Mouse (Mus musculus): ENCODE measurements around the gene Alk.
"Not testable (repeated sequence)": the region's sequence is repeated elsewhere in the genome, so short reads cannot be mapped to it uniquely, and the experiment has no call there.

Alk gene

DNA sequence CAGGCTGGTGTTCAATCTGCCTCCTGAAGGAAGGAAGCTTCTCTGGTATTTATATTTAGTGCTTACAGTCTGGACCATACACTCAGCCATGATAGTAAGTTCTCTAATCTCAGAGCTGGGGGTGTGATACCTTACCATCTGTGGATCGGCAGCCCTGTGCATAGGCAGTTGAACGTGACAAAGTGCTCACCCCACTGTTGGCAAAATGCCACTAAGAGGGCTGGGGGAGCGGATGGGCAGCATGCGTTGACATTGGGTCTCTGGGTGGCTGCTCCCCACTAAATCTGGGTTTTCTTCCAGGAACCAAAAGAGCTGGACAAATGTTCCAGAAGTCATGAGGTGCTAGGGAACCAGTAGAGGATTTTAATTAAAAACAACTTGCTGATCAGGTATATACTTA is 78.1 kb downstream of the Alk start:
- no peak for DNase-seq

DNA sequence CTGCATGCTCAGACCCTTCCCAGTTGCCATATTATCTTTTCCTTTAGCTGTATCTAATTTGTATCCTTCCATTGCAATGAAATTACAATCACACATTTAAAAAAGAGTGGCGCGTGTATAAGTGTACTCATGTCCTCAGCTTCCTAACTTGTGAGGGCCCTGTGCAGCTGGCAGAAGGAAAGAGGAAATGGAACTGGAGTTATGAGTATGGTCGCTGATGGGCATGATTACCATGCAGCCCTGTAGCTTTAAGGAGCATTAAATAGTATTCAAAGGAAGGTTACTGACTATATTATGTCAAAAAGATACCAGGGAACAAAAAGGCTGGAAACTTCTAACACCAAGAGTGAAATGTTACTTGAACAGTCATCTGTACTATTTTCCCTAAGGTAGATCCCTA is 79.6 kb downstream of the Alk start:
- no peak for DNase-seq

DNA sequence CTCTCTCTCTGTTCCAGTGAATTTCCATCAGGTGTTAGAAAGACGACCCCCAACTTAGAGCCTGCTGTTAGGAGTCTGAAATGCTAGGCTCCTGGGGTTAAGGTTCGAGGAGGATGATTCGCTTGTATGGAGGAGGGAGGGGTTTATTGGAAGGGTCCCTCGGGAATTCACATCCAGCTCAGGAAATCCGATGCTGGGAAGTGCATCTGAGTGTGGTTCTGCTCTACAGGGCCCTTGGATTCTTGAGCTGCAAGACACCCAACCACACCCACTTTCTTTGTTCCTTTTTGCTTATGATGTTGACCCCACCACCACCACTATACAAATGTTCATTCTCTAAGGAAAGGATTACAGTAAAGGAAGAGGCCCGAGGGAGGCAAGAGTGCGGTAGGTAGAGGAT is 81.4 kb downstream of the Alk start:
- DNase-seq, result no peak

DNA sequence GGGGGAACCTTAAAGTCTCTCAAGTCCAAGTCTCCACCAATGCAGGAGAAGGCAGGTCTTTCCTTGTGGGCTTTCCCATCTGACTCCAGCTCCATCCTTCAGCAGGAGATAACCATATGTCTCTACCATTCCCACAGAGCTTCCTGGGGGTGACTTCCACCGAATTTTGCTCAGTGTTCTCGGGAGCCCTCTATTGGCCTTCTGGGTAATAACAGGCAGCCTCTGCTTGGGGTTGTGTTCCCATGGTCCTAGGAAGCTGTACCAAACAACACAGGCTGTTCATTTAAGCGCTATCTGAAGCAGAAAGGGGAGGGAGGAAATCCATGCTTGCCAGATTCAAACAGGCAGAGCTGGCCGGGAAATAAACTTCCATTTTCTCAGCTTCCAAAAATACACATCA is 82.0 kb downstream of the Alk start:
- peak; percentile 65 to 78 for DNase-seq

DNA sequence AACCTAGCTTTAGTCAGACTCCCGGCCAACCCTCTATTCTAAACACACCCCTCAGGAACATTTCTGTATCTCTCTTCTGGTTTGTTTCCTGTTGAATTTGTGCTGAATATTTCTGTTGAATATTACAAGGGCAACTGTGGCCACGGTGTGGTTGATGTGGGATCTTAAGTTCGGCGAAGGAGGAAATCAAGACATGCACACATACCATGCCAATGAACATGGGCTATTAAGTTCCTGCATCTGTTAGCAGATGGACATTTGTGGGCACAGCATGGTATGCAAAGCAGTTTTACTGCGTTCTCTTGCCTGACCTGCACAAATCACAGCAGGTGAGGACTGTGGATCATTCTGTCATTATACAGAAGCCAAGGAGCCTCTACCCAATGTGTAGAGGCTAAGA is 83.1 kb downstream of the Alk start:
- peak; percentile 56 to 67 for DNase-seq

DNA sequence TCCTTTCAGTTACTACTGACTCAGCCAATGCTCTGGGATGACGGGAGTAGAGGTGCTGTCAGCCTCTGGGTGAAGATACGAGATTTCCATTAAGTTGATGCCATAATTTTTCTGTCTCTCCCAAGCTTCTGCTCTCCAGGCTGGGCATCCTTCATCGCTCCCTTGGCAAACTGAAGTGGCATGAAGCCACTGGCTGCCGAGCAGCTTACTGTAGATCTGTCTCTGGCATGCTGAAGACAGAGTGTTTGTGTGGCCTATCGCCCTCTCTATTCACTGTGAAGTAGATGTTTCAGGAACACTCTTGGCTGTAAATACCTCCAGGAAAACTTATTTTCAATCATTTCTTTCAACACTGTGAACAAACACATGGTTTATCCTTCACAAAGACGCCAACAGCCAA is 93.7 kb downstream of the Alk start:
- DNase-seq, result peak in 1 of 2 experiments; percentile 11

DNA sequence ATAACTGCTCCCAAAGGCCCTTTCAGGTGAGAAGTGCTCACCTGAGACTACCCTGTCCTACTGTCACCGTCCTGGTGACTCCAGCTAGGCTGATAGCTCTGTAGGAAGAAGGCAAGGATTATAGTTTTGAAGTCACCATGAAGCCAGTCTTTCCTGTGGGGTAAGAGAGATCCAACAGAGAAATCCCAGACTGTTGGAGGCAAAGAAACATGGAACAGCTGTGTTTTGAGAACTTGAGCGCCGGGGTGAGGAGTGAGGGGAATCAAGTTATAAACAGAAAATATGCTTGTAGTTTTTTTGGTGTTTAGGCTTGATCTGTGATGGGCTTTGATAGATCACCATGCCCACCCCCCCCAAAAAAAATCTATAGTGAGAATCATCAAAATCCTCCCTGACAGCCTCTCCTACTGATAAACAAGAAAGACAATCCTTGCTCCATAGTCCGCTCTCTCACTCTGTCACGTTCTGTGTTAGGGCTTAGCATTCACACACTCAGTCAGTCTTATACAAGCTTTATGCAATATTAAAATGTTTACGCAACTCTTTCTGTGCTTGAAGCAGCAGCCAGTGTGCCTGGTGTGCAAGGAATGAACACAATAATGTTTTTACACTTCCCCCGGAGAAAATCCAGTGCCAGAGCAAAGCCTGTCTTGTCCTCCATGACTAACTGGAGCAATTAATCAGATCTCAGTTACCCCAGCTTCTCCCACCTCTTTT is 95.6 kb downstream of the Alk start:
- no peak for DNase-seq

DNA sequence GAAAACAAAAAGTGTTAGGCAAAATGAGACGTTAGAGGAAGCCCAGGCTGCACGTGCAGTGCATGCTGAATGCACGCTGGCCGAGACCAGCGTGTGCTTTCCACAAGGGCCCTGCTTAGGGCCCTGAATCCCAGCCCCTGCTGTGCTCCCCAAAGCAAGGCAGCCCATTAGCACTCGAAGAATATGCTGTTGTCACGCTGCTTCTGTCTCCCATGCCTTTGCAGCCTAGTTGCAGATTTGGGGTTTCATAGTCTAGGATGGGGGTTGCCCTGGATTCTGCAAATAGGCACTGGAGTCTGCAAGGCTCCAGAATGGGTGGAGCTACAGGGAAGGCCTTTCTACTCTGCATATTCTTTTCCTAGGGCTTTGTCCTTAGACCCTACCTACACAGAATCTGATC is 99.2 kb downstream of the Alk start:
- no peak for DNase-seq

DNA sequence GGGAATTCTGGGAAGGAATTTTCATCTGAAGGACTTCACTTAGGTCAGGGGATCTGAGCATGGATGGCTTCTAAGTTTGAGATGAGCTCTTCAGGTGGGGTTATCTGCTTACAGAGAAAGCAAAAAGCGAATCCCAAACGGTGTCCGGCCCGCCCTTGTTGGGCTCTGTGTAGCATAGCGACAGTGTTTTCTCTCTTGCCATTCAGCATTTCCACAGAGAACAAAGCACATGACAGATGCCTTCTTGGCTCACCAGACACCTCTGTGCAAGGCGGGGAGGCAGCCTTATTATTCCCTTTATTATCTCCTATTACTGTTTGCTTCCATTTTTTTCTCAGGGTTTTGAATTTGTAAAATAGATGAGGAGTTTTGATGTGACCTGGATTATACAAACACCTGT is 99.8 kb downstream of the Alk start:
- DNase-seq, result no peak

DNA sequence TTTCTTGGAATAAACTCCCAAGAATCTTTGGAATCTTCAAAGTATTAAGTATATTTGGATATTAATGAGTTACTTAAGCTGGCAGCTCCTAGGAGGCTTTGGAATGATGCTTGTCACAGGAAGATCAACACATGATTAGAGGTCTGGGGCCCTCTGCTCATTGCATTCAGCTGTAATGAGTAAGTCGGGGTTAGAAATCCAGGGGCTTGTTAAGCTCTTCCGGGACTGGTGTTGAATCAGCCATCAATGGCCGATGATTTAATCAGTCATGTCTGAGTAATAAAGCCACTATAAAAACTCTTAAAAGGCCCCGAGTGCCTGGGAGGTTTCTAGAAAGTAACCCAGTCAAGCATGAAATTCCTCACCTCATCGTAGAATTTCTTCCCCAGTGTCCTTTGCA is 109.0 kb downstream of the Alk start:
- DNase-seq, result no peak

DNA sequence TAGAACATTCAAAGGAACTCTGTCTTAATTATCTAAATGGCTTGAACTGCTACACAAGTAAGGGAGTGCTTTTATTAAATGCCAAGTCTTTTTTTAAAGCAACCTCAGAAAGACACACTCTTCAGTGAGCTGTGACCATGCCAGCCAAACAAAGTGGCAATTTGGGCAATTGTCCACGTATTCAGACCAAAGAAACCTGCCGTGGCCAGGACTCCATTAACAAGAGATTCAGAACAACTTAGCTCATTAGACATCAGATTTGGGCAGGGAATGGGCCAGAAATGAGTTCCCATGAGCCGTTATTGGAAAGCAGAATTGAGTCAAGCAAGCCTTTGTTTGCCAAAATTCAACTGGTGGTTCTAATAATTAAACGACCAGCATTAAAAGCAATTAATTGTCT is 118.8 kb downstream of the Alk start:
- no peak for DNase-seq

DNA sequence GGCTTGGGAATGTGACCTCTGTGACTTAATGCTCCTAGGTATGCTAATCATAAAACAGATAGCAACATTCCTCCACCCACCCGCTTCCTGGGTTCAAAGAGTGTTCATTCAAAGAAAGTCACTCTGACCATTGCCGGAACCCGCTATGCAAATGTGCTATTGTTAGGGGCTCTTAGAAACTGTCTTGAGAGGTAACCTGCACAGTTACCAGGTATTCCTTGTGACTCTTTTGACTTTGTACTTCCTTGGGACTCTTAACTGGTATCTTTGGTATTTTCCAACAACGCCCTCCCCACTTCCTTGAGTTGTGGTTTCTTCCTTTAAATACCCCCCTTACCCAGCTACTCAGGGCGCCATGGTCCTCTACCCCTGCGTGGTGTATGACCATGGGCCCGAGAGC is 125.2 kb downstream of the Alk start:
- DNase-seq, result not testable (repeated sequence)

DNA sequence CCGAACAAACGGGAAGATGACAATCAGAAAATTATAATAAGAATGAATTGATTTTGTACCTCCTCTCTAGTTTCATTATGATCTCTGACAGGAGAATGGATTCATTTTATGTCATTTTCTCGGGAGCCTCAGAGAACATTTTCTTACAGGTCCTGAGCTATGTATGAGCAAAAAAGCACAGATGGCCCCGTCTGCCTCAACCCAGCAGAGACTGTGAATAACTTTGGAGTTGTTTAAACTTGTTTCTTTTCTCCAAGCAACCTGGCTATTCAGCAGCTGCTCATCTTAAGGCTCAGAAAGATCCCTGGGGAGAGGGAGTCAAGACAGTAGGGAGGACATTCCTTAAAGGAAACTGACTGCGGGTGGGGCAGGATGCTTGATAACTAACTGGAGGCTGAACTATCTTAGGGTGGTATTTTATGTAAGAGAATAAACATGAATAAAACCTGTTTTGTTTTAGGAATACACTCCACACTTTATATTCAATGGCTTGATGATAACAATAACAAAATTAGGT is 126.5 kb downstream of the Alk start:
- no peak for DNase-seq

DNA sequence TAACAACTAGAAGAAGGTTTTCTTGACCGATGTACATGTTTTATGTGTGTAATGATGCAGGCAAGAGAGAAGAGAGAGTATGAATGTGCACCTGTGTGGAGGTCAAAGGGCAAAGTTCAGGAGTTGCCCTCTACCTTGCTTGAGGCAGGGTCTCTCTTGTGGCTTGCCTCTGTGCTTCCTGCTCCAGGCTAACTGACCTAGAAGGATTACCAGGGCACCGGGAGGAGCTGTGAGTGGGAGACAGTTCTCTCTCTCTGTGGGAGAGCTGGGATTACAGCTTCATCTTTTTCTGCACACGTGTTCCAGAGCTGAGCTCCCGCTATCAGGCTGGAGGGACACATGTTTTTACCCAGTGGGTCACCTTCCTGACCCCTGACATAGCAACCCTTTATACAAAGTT is 127.5 kb downstream of the Alk start:
- DNase-seq, result no peak

DNA sequence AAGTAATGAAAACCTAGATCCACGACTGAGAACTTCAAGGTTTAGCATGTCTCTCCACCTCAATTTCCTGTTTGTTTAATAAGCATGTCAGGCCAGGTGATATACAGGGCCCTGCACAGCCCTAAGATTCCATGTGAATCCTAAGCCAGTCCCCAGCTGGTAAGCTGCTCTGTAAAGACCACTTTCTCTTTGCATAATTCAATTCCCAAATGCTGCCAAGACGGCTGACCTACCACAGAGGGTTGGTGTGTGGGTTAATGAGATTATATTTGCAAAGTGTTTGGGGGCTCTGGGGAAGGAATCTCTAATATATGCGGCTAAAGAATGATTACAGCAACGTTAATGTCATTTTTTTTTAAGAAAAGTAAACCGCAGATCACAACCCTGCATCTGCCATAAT is 130.3 kb downstream of the Alk start:
- DNase-seq, result no peak

DNA sequence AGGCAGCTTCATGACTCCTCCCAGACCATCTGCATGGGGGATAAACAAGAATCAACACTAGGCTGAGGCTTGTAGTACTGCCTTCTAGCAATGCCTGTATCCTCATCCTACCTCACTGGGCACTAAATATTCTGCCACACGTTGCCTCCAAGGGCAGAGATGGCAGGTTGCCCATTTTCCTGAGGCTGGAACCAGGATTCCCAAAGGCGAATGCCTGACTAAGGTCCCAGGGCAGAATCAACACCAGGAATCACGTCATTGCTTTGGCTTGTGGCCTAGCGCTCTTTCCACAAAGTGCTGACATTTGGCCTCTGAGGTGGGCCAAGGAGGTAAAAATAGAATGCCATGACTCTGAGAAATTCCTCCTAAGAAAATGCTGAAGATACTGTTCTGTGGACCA is 155.9 kb downstream of the Alk start:
- DNase-seq, result peak; percentile 16 to 27

DNA sequence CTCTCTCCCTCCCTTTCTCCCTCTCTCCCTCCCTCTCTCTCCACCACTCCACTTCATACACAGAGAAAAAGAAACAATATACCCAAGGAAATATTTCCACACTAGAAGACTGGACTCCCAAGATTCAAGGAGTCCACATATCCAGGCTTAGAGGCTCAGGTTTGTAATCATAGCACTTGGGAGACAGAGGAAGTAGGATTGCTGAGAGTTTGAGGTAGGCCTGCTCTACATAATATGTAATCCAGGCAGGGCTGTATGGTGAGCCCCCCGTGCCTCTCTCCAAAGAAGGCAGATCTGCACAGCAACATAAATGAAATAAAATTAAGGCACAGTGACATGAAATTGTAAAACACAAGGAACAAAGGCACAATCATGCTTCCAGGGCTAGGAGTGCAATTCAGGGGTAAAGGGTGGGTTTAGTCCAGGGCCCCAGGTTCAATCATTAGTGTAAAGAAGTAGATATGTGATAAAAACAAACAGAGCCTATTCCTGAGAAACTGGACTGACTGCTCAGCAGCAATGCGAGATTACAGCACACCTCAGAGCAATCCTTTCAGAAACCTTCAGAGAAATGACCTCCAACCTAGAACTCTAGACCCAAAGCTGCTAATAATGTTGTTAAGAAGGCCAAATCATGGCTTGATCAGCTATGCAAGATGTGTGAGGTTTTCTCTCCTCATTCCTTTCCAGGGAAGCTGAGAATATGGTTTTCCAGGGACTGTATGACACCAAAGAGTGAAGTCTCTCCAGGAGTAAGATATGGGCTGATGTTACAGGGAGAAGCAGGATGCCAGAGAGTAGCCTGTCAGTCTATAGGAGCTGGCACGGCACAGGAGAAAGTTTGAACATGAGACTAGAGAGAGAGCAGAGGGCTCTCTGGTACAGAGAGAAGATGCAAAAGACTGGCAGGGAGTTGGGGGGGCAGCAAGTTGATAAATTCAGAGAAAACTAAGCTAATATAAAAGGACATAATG is 158.9 kb downstream of the Alk start:
- no peak for DNase-seq

DNA sequence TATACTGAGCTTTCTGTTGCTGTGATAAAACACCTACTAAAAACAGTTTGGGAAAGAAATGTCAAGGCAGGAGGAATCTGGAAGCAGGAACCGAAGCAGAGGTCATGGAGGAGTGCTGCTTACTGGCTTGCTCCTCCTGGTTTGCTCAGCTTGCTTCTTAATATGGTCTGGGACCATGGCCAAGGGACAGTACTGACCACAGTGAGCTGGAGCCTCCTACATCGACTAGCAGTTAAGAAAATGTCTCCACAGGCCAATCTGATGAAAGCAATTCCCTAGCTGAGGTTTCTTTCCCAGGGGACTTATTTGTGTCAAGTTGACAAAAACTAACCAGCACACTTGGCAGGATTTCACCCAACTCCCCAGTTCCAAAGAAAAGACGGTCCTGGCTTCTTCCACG is 187.0 kb downstream of the Alk start:
- no peak for DNase-seq

DNA sequence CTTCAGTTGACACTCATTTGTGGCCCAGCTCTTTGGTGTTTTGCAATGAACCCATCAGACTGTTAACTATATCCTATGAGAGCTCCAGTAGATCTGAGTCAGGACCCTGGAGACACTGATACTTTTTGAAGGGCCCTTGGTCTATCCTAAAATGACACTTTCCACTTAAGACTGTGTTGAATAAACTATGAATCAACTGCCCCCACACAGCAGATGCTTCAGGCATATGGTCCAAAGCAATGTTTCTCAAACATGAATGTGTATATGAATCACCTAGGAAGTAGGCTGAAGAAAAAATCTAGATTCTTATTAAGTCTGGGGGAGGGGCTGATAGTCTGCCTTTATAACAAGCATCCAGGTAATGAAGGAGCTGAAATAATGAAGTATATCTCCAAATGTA is 189.8 kb downstream of the Alk start:
- DNase-seq, result no peak

DNA sequence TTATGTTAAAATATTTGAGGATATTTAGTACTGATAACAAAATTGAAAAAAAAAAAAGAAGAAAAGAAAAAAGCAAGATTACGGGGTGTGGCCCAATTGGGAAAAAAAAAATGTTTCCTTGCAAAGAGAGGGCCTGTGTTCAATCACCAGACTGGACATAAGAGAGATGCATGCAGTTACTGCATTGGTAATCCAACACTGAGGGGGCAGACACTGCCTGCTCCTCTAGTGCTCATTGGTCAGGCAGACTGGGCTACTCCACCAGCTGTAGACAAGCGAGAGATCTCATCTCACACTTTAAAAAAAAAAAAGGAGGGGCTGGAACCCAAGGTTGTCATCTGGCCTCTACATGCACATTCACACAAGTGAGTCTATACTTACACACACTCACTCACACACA is 199.6 kb downstream of the Alk start:
- no peak for DNase-seq

DNA sequence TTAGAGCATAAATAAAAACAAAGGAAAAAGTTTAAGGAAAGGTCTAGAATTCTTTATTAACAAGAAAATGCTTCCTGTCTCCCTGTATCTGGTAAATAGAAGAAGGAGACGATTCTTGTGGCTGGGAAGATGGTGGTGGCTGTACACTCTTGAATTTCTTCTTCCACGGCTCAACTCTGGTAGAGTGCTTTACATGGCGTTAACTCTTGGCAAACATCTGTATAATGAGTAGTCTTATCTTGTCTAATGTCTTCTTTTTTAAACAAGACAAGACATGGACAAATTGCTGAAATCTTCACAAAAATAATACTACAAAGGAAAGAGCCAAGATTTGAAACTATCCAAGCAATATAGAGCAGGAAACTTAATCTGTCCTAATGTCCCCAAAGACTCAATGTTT is 202.6 kb downstream of the Alk start:
- DNase-seq, result no peak

DNA sequence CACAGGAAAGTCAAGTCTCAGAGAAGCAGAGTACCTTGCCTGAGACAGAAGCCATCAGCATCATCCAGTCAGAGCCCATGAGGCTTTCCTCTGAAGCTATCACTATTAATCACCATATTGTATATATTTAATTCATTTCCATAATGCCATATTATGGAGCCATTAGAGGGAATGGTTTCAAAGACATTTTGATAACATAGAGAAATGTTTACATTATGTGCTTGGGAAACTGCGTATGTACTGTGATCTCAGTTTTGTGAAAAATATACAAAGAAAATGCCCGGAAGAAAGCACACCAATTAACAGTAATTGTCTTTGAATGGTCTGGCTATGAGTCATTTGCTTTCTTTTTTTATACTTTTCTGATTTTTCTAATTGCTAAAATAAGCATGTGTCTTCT is 203.1 kb downstream of the Alk start:
- no peak for DNase-seq

DNA sequence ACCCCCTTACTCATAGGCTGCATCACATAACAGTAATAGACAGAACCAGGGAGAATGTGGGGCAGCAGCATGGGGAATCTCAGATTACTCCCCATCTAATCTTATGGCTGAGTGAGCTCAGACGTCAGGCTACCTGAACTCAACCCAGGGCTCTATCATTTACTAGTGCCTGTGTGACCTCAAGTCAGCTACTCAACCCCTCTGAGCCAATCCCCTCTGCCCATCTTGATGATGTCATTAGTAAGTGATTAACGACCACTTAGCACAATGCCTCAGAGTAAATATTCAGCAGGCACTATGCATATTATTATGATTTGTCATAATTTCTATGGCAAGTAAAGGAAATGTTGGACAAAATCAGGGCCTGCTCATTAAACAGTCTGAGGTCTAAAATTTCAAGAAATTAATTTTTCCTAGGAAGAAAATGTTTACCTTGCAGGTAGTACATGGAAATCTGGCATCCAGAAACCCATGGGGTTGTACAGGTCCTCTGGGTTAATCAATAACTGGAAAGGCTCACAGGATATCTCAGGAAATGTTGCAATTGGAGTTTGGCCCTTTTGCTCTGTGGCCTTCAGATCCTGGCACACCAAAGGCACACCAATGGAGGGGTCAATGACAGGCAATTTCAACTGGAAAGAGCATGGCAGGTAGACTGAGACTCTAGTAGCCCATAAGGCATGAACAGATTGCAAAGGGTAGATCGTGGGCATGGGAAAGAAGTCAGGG is 204.9 kb downstream of the Alk start:
- DNase-seq, result no peak

All from cerebellum, postnatal 36 days (tissue).